Mouse (Mus musculus) hindbrain, embryonic 14.5 days (tissue): ENCODE results near the gene Tctex1d2. TPM values are rescaled to one million over a fixed set of nuclear protein-coding genes. Genes with fewer than 3 reads are reported as not detected.

Experiments used
- ATAC-seq: fragments of 200-750 bp; cut with Nextera tagmentation; 2 replicates; pipeline ENCODE4 v1.8.0; 2017; ENCODE audit warnings: moderate number of reproducible peaks, mild to moderate bottlenecking, moderate TSS enrichment, moderate library complexity; ENCODE audit not compliant: low FRiP score
- DNase-seq: peaks from one replicate; pipeline ENCODE4 v3.0.0-alpha.2; 2015; ENCODE audit warnings: low spot score
- H3K27ac ChIP-seq: fragments of 300-500 bp; sonication (generic); 2 replicates; pipeline ENCODE4 v1.5.1; 2014; ENCODE audit warnings: mild to moderate bottlenecking, moderate library complexity
- H3K27me3 ChIP-seq: fragments of 300-500 bp; sonication (generic); 2 replicates; pipeline ENCODE4 v1.6.1; 2014; ENCODE audit warnings: mild to moderate bottlenecking, low read length, mixed read lengths; ENCODE audit not compliant: control insufficient read depth, insufficient read depth
- H3K36me3 ChIP-seq: fragments of 300-500 bp; sonication (generic); replicated peaks from 2 replicates; pipeline ENCODE4 v1.6.1; 2014; ENCODE audit not compliant: control insufficient read depth, insufficient read depth
- H3K4me1 ChIP-seq: fragments of 300-500 bp; sonication (generic); replicated peaks from 2 replicates; pipeline ENCODE4 v1.6.1; 2014; ENCODE audit warnings: antibody characterized with exemption, low read length, mixed read lengths; ENCODE audit not compliant: control insufficient read depth, insufficient read depth
- H3K4me2 ChIP-seq: fragments of 300-500 bp; sonication (generic); replicated peaks from 2 replicates; pipeline ENCODE4 v1.6.1; 2014; ENCODE audit warnings: mild to moderate bottlenecking, moderate library complexity
- H3K4me3 ChIP-seq: fragments of 300-500 bp; sonication (generic); replicated peaks from 2 replicates; pipeline ENCODE4 v1.5.1; 2014; ENCODE audit warnings: mild to moderate bottlenecking, low read length
- H3K9ac ChIP-seq: fragments of 300-500 bp; sonication (generic); 2 replicates; pipeline ENCODE4 v1.6.1; 2014
- H3K9me3 ChIP-seq: fragments of 300-500 bp; sonication (generic); 2 replicates; pipeline ENCODE4 v1.6.1; 2016; ENCODE audit warnings: low read length; ENCODE audit not compliant: control insufficient read depth
- WGBS: fragments of 180-500 bp; shearing (Covaris S2); extraction: QIAGEN DNeasy Blood & Tissue Kit; methylation state at CpG from one replicate; pipeline ENCODE4 v1.1.7; 2014; 5-methylcytosine and 5-hydroxymethylcytosine counted together
- polyA plus RNA-seq: library from polyadenylated mRNA; unstranded; fragments of >200 nt; fragmentation: Nextera tagmentation; extraction: Ambion mirVana; gene quantifications from 2 replicates; pipeline ENCODE4 v1.2.1, GENCODE M21; 2014

The Tctex1d2 gene
- polyA plus RNA-seq, 1 experiment from 2014 or later, result 49.7 TPM

GRCm38 (mm10) chr16:32472276-32473015, 52.9 kb downstream of the Tctex1d2 start:
- Histone ChIP-seq H3K4me1 (no peaks in the 10 kb centered on the region), H3K36me3 (peaks cover 63% of the 10 kb centered on the region), H3K9ac (no peak overlapping the region), H3K27me3 (no peaks in the 10 kb centered on the region), H3K27ac (no peak overlapping the region), H3K4me2 (no peak overlapping the region), H3K4me3 (no peak overlapping the region), H3K9me3 (no peaks in the 10 kb centered on the region)
- ATAC-seq, result no peak
- DNase-seq, result no peak
- 72% methylated on average over 7 of the region's 7 CpGs for WGBS

- H3K4me3 ChIP-seq, result no peak overlapping the region
- H3K36me3 ChIP-seq, result peaks cover 15% of the 10 kb centered on the region
- no peaks in the 10 kb centered on the region for H3K9me3 ChIP-seq
- H3K4me2 ChIP-seq, result no peak overlapping the region
- H3K4me1 ChIP-seq, result no peaks in the 10 kb centered on the region
- ATAC-seq (no peak), DNase-seq (no peak)
- no peaks in the 10 kb centered on the region for H3K27me3 ChIP-seq
- H3K27ac ChIP-seq, result no peak overlapping the region
- WGBS, result 90% methylated on average over 6 of the region's 6 CpGs
- no peak overlapping the region for H3K9ac ChIP-seq
These were observed 57.8 kb downstream of the Tctex1d2 start for GRCm38 (mm10) chr16:32477315-32477714.

Other genes with a start within 250 kb of the Tctex1d2 start
- gene Bex6, start 239.9 kb upstream of the Tctex1d2 start, polyA plus RNA-seq, result not detected in 2 replicates
- 19.0 and 20.3 TPM in 2 replicates for gene Fbxo45, start 172.5 kb upstream of the Tctex1d2 start, polyA plus RNA-seq
- 11.0 and 15.6 TPM in 2 replicates for gene Wdr53, start 172.5 kb upstream of the Tctex1d2 start, polyA plus RNA-seq
- gene Smco1, start 148.2 kb upstream of the Tctex1d2 start, polyA plus RNA-seq, result 0.19 TPM in 1 of 2 replicates, not detected in the other
- 23.2 and 28.0 TPM in 2 replicates for gene Rnf168, start 142.2 kb upstream of the Tctex1d2 start, polyA plus RNA-seq
- gene Ubxn7, start 87.4 kb upstream of the Tctex1d2 start, polyA plus RNA-seq, result 23.4 and 23.8 TPM in 2 replicates
- gene Tm4sf19, start 19.2 kb upstream of the Tctex1d2 start, polyA plus RNA-seq, result not detected in 2 replicates
- 53.1 and 54.5 TPM in 2 replicates for gene Pcyt1a, start 11.2 kb downstream of the Tctex1d2 start, polyA plus RNA-seq
- gene Slc51a, start 68.2 kb downstream of the Tctex1d2 start, polyA plus RNA-seq, result 0.23 and 0.47 TPM in 2 replicates
- not detected in 2 replicates for gene Zdhhc19, start 76.6 kb downstream of the Tctex1d2 start, polyA plus RNA-seq
- gene Tfrc, start 189.2 kb downstream of the Tctex1d2 start, polyA plus RNA-seq, result 54.0 and 65.1 TPM in 2 replicates
- 17.4 and 20.0 TPM in 2 replicates for gene Tnk2, start 224.2 kb downstream of the Tctex1d2 start, polyA plus RNA-seq